Mouse (Mus musculus): ENCODE measurements around the gene Slc26a10. TPM values are rescaled to one million over a fixed set of nuclear protein-coding genes. Genes with fewer than 3 reads are reported as not detected.
A peak's percentile ranks its signal among the peaks of the same experiment; 100 is the strongest.

Slc26a10 gene
- polyA plus RNA-seq, 1 experiment, result 6.4 TPM

GRCm38 (mm10) chr10:127150471-127150872, 30.0 kb downstream of the Slc26a10 start:
- H3K4me3 ChIP-seq (ENCODE audit: control insufficient read depth, insufficient read depth, low read length), result no peak overlapping the region
- no peaks in the 10 kb centered on the region for H3K27me3 ChIP-seq (ENCODE audit: control insufficient read depth, insufficient read depth, low read length)
- no peak for TF ChIP-seq POLR2A (IDR thresholded peaks at IDR 0.05; ENCODE audit: control insufficient read depth, extremely low read depth, insufficient read depth, low read length, poor library complexity)
- TF ChIP-seq CTCF (IDR thresholded peaks at IDR 0.05; ENCODE audit: borderline replicate concordance, control insufficient read depth, extremely low read depth, insufficient read depth, low read length, poor library complexity), result no peak
- H3K36me3 ChIP-seq (ENCODE audit: control insufficient read depth, insufficient read depth, low read length), result no peaks in the 10 kb centered on the region
- H3K27ac ChIP-seq (ENCODE audit: control insufficient read depth, insufficient read depth, low read length), result peak overlapping the region; percentile 4
- 57% methylated on average over 4 of the region's 4 CpGs for WGBS
- H3K4me1 ChIP-seq (replicated peaks; ENCODE audit: control insufficient read depth, insufficient read depth, low read length), result peaks cover 6% of the 10 kb centered on the region
- DNase-seq, result no peak

DNA sequence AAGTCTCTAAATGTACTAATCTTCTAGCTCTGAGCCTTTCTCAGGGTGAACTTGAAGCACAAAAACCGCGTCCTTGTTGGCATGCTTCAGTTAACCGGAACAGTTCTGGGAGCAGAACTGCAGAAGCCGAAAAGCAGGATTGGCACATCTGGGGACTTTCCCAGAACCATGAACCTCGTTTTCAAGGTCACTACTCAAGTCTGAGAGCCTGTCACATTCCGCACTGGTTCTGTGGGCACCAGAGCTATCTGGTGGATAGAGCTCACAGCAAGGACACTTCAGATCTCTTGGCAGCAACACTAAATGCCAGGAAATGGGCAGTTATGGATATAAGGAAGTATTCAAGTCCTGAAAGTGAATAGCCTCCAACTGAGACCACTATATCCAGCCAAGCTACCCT, 33.3 kb downstream of the Slc26a10 start:
- no peak overlapping the region for H3K27ac ChIP-seq (ENCODE audit: control insufficient read depth, insufficient read depth, low read length)
- TF ChIP-seq CTCF (IDR thresholded peaks at IDR 0.05; ENCODE audit: borderline replicate concordance, control insufficient read depth, extremely low read depth, insufficient read depth, low read length, poor library complexity), result no peak
- no peak for TF ChIP-seq POLR2A (IDR thresholded peaks at IDR 0.05; ENCODE audit: control insufficient read depth, extremely low read depth, insufficient read depth, low read length, poor library complexity)
- WGBS, result 94% methylated on average over 6 of the region's 6 CpGs
- H3K27me3 ChIP-seq (ENCODE audit: control insufficient read depth, insufficient read depth, low read length), result no peaks in the 10 kb centered on the region
- peaks cover 21% of the 10 kb centered on the region for H3K4me1 ChIP-seq (replicated peaks; ENCODE audit: control insufficient read depth, insufficient read depth, low read length)
- H3K4me3 ChIP-seq (ENCODE audit: control insufficient read depth, insufficient read depth, low read length), result no peak overlapping the region
- no peaks in the 10 kb centered on the region for H3K36me3 ChIP-seq (ENCODE audit: control insufficient read depth, insufficient read depth, low read length)
- DNase-seq, result no peak

DNA sequence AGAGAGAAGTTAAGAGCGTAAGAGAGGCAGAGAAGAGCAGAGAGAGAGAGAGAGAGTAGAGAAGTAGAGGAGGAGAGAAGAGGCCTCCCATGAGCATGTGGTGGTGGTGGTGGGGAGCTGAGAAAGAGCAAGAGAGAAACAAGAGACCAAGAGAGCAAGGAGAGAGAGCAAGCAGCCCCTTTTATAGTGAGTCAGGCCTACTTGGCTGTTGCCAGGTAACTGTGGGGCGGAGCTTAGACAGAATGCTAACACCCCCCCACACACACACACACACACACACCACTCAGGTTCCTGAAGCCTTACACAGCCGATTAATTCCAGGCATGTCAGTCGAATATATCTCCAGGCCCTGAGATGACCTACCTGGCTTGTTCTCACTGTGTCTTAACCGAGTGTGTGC, 35.1 kb downstream of the Slc26a10 start:
- DNase-seq, result no peak
- no peak overlapping the region for H3K27ac ChIP-seq (ENCODE audit: control insufficient read depth, insufficient read depth, low read length)
- TF ChIP-seq CTCF (IDR thresholded peaks at IDR 0.05; ENCODE audit: borderline replicate concordance, control insufficient read depth, extremely low read depth, insufficient read depth, low read length, poor library complexity) (no peak), POLR2A (IDR thresholded peaks at IDR 0.05; ENCODE audit: control insufficient read depth, extremely low read depth, insufficient read depth, low read length, poor library complexity) (no peak)
- 81% methylated on average over 5 of the region's 5 CpGs for WGBS
- H3K36me3 ChIP-seq (ENCODE audit: control insufficient read depth, insufficient read depth, low read length), result no peaks in the 10 kb centered on the region
- peaks cover 32% of the 10 kb centered on the region for H3K4me1 ChIP-seq (replicated peaks; ENCODE audit: control insufficient read depth, insufficient read depth, low read length)
- no peaks in the 10 kb centered on the region for H3K27me3 ChIP-seq (ENCODE audit: control insufficient read depth, insufficient read depth, low read length)
- H3K4me3 ChIP-seq (ENCODE audit: control insufficient read depth, insufficient read depth, low read length), result no peak overlapping the region

- 90% methylated on average over 7 of the region's 7 CpGs for WGBS
- H3K27me3 ChIP-seq (ENCODE audit: control insufficient read depth, insufficient read depth, low read length), result no peaks in the 10 kb centered on the region
- H3K4me3 ChIP-seq (ENCODE audit: control insufficient read depth, insufficient read depth, low read length), result no peak overlapping the region
- H3K27ac ChIP-seq (ENCODE audit: control insufficient read depth, insufficient read depth, low read length), result peak overlapping the region; percentile 67; the same call in 1 of the 2 replicates
- H3K4me1 ChIP-seq (replicated peaks; ENCODE audit: control insufficient read depth, insufficient read depth, low read length), result peaks cover 32% of the 10 kb centered on the region
- DNase-seq, result no peak
- TF ChIP-seq POLR2A (IDR thresholded peaks at IDR 0.05; ENCODE audit: control insufficient read depth, extremely low read depth, insufficient read depth, low read length, poor library complexity), result no peak
- TF ChIP-seq CTCF (IDR thresholded peaks at IDR 0.05; ENCODE audit: borderline replicate concordance, control insufficient read depth, extremely low read depth, insufficient read depth, low read length, poor library complexity), result no peak
- no peaks in the 10 kb centered on the region for H3K36me3 ChIP-seq (ENCODE audit: control insufficient read depth, insufficient read depth, low read length)
These were observed 35.9 kb downstream of the Slc26a10 start for GRCm38 (mm10) chr10:127144536-127144935.

DNA sequence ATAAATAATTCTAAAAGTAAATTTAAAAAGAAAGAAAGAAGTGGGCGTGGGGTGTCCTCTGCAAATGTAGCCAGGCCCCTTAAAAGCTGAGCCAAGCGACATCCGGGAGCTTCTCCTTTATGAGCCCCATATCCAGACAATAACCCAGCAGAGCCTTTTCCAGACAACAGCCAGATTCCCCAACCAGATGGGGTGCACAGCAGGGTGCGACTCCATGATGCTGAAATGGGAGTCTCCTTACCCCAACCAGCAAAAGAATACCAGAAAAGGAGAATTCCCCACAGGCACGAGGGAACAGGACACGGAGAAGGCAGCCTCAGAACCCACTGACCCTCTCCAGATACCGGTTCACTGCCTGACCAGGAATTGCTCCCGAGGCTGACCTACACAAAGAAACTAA, 37.2 kb downstream of the Slc26a10 start:
- no peak for DNase-seq
- TF ChIP-seq CTCF (IDR thresholded peaks at IDR 0.05; ENCODE audit: borderline replicate concordance, control insufficient read depth, extremely low read depth, insufficient read depth, low read length, poor library complexity), result no peak
- TF ChIP-seq POLR2A (IDR thresholded peaks at IDR 0.05; ENCODE audit: control insufficient read depth, extremely low read depth, insufficient read depth, low read length, poor library complexity), result no peak
- WGBS, result 96% methylated on average over 8 of the region's 8 CpGs

DNA sequence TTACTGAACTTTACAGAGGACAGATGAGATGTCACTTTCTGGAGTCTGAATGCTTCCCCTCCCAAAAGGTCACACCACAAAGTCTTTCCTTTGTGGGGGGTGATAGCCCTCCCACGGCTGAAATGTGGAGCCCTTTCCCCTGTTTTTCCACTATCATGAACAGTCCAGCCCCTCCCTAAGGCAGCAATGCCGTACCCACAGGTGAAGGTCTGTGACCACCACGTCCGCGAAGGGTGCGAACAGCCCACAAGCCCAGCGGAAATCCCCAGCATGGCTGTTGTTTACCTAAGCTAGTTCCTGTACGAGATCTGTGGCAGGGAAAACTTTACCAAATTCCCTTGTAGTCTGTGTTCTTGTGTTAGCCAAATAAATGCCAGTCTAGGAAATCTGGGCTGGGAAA, 38.9 kb downstream of the Slc26a10 start:
- peak overlapping the region; percentile 70 for H3K27ac ChIP-seq (ENCODE audit: control insufficient read depth, insufficient read depth, low read length)
- no peaks in the 10 kb centered on the region for H3K27me3 ChIP-seq (ENCODE audit: control insufficient read depth, insufficient read depth, low read length)
- 5% methylated on average over 8 of the region's 8 CpGs for WGBS
- H3K36me3 ChIP-seq (ENCODE audit: control insufficient read depth, insufficient read depth, low read length), result no peaks in the 10 kb centered on the region
- peaks cover 43% of the 10 kb centered on the region for H3K4me1 ChIP-seq (replicated peaks; ENCODE audit: control insufficient read depth, insufficient read depth, low read length)
- TF ChIP-seq POLR2A (IDR thresholded peaks at IDR 0.05; ENCODE audit: control insufficient read depth, extremely low read depth, insufficient read depth, low read length, poor library complexity) (no peak), CTCF (IDR thresholded peaks at IDR 0.05; ENCODE audit: borderline replicate concordance, control insufficient read depth, extremely low read depth, insufficient read depth, low read length, poor library complexity) (no peak)
- DNase-seq, result peak; percentile 66
- 0 out of 2 replicates have a peak overlapping the region, but pooled peaks have one; percentile 15 for H3K4me3 ChIP-seq (ENCODE audit: control insufficient read depth, insufficient read depth, low read length)

More for the DNA sequence above, 37.2 kb downstream of the Slc26a10 start:
- Histone ChIP-seq H3K4me1 (replicated peaks; ENCODE audit: control insufficient read depth, insufficient read depth, low read length) (peaks cover 32% of the 10 kb centered on the region), H3K27me3 (ENCODE audit: control insufficient read depth, insufficient read depth, low read length) (no peaks in the 10 kb centered on the region), H3K36me3 (ENCODE audit: control insufficient read depth, insufficient read depth, low read length) (no peaks in the 10 kb centered on the region), H3K27ac (ENCODE audit: control insufficient read depth, insufficient read depth, low read length) (no peak overlapping the region; the same call in 1 of the 2 replicates), H3K4me3 (ENCODE audit: control insufficient read depth, insufficient read depth, low read length) (no peak overlapping the region)

- H3K4me3 ChIP-seq (ENCODE audit: control insufficient read depth, insufficient read depth, low read length), result no peak overlapping the region
- WGBS, result 60% methylated on average over 11 of the region's 11 CpGs
- H3K27ac ChIP-seq (ENCODE audit: control insufficient read depth, insufficient read depth, low read length), result peak overlapping the region; percentile 72
- peaks cover 48% of the 10 kb centered on the region for H3K4me1 ChIP-seq (replicated peaks; ENCODE audit: control insufficient read depth, insufficient read depth, low read length)
- TF ChIP-seq POLR2A (IDR thresholded peaks at IDR 0.05; ENCODE audit: control insufficient read depth, extremely low read depth, insufficient read depth, low read length, poor library complexity), result no peak
- no peak for TF ChIP-seq CTCF (IDR thresholded peaks at IDR 0.05; ENCODE audit: borderline replicate concordance, control insufficient read depth, extremely low read depth, insufficient read depth, low read length, poor library complexity)
- no peak for DNase-seq
- H3K27me3 ChIP-seq (ENCODE audit: control insufficient read depth, insufficient read depth, low read length), result no peaks in the 10 kb centered on the region
- H3K36me3 ChIP-seq (ENCODE audit: control insufficient read depth, insufficient read depth, low read length), result no peaks in the 10 kb centered on the region
These were observed 39.5 kb downstream of the Slc26a10 start for GRCm38 (mm10) chr10:127140971-127141370.
